Mouse (Mus musculus) bone marrow macrophage, adult 2 months (primary cell): Measurements from ENCODE around the gene Gm20708. TPM values are rescaled to one million over a fixed set of nuclear protein-coding genes. Genes with fewer than 3 reads are reported as not detected.
A peak's percentile ranks its signal among the peaks of the same experiment; 100 is the strongest.

ENCODE experiments used
- H3K27ac ChIP-seq: 2 replicates; pipeline ENCODE4 v1.5.1; 2012; ENCODE audit warnings: low read depth, low read length; ENCODE audit not compliant: insufficient read depth
- H3K4me1 ChIP-seq: 2 replicates; pipeline ENCODE4 v1.6.1; 2012; ENCODE audit warnings: low read length; ENCODE audit not compliant: control insufficient read depth, insufficient read depth
- H3K4me3 ChIP-seq: 2 replicates; pipeline ENCODE4 v1.5.1; 2012; ENCODE audit warnings: mild to moderate bottlenecking, low read length, moderate library complexity; ENCODE audit not compliant: insufficient read depth
- CTCF ChIP-seq: IDR thresholded peaks from 2 replicates; pipeline ENCODE4 v1.5.1; 2012; ENCODE audit warnings: low read depth, mild to moderate bottlenecking, low read length, moderate library complexity
- POLR2A ChIP-seq: IDR thresholded peaks from 2 replicates; pipeline ENCODE4 v1.6.1; 2012; ENCODE audit warnings: mild to moderate bottlenecking, low read depth, low read length, borderline replicate concordance
- polyA plus RNA-seq: library from polyadenylated mRNA; stranded (reverse); fragments of >200 nt; gene quantifications from 2 replicates; pipeline ENCODE4 v1.2.4, GENCODE M21; 2012; ENCODE audit not compliant: missing spikeins, insufficient read depth, insufficient read length

The Gm20708 gene
- polyA plus RNA-seq, result 4.0 and 5.0 TPM in 2 replicates

DNA sequence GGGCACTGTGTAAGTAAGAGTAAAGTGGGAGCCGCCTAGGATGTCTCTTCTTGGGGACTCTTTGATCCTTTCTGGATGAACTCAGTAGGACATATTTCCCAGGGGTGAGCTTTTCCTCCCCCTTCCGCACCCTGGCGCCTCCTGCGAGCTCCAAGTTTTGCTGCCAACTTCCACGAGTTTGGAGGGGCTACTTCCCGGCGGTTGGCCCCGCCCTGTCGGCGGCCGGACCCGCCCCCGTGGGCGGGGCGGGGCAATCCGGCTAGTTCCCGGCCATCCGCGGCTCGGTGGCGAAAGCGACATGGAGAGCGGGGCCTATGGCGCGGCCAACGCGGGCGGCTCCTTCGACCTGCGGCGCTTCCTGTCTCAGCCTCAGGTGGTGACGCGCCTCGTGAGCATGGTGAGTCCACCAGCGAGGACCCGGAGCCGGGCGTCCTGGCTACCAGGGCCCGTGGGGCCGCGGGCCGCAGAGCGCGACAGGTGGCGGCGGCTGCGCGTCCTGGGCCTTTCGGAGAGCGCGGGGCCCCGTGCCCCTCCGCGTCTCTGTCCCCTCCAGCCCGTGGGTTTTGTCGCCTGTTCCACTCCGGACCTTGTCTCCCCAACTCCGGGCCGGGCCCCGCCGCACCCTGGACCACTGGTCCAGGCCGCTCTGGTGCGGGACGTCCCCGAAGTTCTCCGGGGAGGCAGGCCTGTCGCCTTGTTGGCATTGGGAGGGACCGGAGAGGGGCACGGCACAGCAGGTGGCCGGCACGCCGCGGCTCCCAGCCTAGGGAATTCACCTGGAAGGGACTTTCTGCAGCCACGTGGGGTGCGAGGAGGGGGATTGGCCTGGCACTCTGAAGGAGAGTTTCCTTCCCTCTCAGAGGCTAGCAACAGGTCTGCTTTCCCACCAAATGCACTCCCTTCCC lies at the start of gene Gm20708, which contains the start of gene Syngr2:
Gene Gm20708 (plus strand): TSS at position 262 of the 905 bp plus-strand sequence.
Gene Syngr2 (plus strand): TSS at position 262 of the 905 bp plus-strand sequence.
- Histone ChIP-seq H3K27ac (peak within 1 kb of the TSS; percentile 74), H3K4me1 (peaks cover 18% of the 10 kb centered on the region), H3K4me3 (peak within 1 kb of the TSS; percentile 79)
- TF ChIP-seq CTCF, result no peak
- TF ChIP-seq POLR2A, result no peak

GRCm38 (mm10) chr11:117760374-117761119 lies 48.9 kb upstream of the Gm20708 start:
- Histone ChIP-seq H3K27ac (no peak overlapping the region), H3K4me1 (no peaks in the 10 kb centered on the region), H3K4me3 (no peak overlapping the region)
- TF ChIP-seq POLR2A (no peak), CTCF (no peak)

DNA sequence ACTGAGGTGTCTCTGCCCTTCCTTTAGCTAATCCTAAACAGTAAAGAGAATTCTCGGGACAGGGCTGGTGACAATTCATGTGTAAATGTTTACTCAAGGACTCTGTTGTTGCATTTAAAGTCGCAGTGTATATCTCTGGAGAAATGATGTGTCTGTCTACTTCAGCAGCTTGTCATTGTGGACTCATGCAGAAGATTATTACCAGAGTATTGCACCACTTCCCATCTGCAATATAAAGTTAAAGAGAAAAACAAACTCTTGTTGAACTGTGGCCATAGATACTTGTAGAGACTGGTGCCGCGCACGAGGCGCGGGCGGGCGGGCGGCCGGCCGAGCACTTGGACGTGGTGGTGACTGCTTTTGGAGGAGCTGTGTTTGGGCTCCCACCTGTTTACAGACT lies 47.7 kb upstream of the Gm20708 start:
- no peaks in the 10 kb centered on the region for H3K4me1 ChIP-seq
- H3K27ac ChIP-seq, result no peak overlapping the region
- no peak overlapping the region for H3K4me3 ChIP-seq

GRCm38 (mm10) chr11:117762246-117762645 lies 47.2 kb upstream of the Gm20708 start:
- TF ChIP-seq CTCF (no peak), POLR2A (no peak)
- no peak overlapping the region for H3K4me3 ChIP-seq
- H3K4me1 ChIP-seq, result no peaks in the 10 kb centered on the region
- no peak overlapping the region for H3K27ac ChIP-seq

More for the DNA sequence above, 47.7 kb upstream of the Gm20708 start:
- no peak for TF ChIP-seq POLR2A
- TF ChIP-seq CTCF, result no peak

GRCm38 (mm10) chr11:117764319-117764718 lies 45.1 kb upstream of the Gm20708 start:
- TF ChIP-seq POLR2A (no peak), CTCF (no peak)
- no peak overlapping the region for H3K4me3 ChIP-seq
- peaks cover 7% of the 10 kb centered on the region for H3K4me1 ChIP-seq
- no peak overlapping the region for H3K27ac ChIP-seq

- H3K27ac ChIP-seq, result no peak overlapping the region
- TF ChIP-seq CTCF (no peak), POLR2A (no peak)
Observed at GRCm38 (mm10) chr11:117765361-117765760, 44.1 kb upstream of the Gm20708 start.

GRCm38 (mm10) chr11:117766275-117766674 lies 43.2 kb upstream of the Gm20708 start:
- Histone ChIP-seq H3K27ac (no peak overlapping the region), H3K4me3 (no peak overlapping the region), H3K4me1 (peaks cover 10% of the 10 kb centered on the region)
- no peak for TF ChIP-seq CTCF
- no peak for TF ChIP-seq POLR2A

More at GRCm38 (mm10) chr11:117765361-117765760, 44.1 kb upstream of the Gm20708 start:
- Histone ChIP-seq H3K4me3 (no peak overlapping the region), H3K4me1 (peaks cover 10% of the 10 kb centered on the region)

- no peak overlapping the region for H3K27ac ChIP-seq
- H3K4me3 ChIP-seq, result no peak overlapping the region
- TF ChIP-seq CTCF, result no peak
- TF ChIP-seq POLR2A, result no peak
- H3K4me1 ChIP-seq, result peaks cover 10% of the 10 kb centered on the region
Observed at GRCm38 (mm10) chr11:117768725-117769682, 40.5 kb upstream of the Gm20708 start.

GRCm38 (mm10) chr11:117769683-117770047 lies 39.8 kb upstream of the Gm20708 start:
- H3K27ac ChIP-seq, result no peak overlapping the region
- H3K4me1 ChIP-seq, result peaks cover 10% of the 10 kb centered on the region
- 0 out of 2 replicates have a peak, but pooled peaks have one; percentile 7 for TF ChIP-seq CTCF
- no peak for TF ChIP-seq POLR2A
- no peak overlapping the region for H3K4me3 ChIP-seq
